Mouse (Mus musculus) large intestine, adult 2 months (tissue): ENCODE measurements around the gene Mknk1. TPM values are rescaled to one million over a fixed set of nuclear protein-coding genes. Genes with fewer than 3 reads are reported as not detected.

Source experiments
- DNase-seq: peaks from one replicate; pipeline ENCODE4 v3.0.0-alpha.2; 2012; ENCODE audit warnings: low read depth, low spot score
- WGBS: fragments of 180-500 bp; shearing (Covaris S2); methylation state at CpG from one replicate; pipeline ENCODE4 v1.1.7; 2018; 5-methylcytosine and 5-hydroxymethylcytosine counted together
- polyA plus RNA-seq: library from polyadenylated mRNA; depleted of rRNA; stranded (reverse); fragments of >200 nt; gene quantifications from 2 replicates; pipeline ENCODE4 v1.2.3, GENCODE M21; 2012; rRNA removed

Gene Mknk1
- 23.6 and 39.7 TPM in 2 replicates for polyA plus RNA-seq

- WGBS, result under 1% methylated on average over 51 of the region's 51 CpGs
Measured at GRCm38 (mm10) chr4:115838696-115839641, at the start of gene Mknk1. TSS of gene Mknk1 (plus strand) at chr4:115839198.

DNA sequence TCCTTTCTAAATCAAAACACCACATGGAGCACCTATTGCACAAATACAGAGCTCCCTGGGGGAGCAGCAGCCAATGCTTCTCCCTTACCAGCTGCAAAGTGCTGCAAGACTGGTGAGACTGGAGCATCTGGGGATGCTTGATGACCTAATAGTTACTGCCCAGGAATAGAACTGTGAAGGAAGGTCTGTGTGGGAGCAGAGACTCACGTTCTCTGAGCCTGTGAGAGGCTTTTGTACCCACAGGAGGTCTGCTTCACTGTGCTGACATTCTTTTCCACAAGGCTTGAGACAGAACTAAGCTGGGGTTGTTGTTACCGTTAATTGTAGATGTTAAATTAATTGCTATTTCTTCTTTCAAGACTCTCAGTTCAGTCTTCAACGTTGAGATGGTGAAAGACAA, 48.1 kb upstream of the Mknk1 start:
- DNase-seq, result no peak
- WGBS, result 79% methylated on average over 3 of the region's 3 CpGs

More at GRCm38 (mm10) chr4:115838696-115839641, at the start of gene Mknk1:
- peak; percentile 84 for DNase-seq

DNA sequence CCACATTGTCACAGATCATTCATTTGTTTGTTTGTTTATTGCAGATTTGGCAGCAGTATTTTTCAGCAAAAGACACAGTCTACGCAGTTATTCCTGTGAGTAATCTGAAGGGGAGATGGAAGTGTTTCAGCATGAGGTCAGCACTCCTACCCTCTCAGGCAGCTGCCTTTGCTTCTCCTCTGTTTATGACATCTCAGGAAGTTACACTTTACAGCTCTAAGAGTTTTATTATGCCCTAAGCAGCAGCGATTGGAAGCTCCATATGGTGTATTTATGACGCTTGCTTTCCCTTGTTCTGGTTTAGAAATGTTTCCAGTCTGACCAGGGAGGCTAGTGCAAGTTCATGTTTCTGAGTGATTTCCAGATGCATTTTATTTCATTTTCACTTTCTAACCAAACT, 43.6 kb upstream of the Mknk1 start:
- DNase-seq, result no peak
- 20% methylated on average over 3 of the region's 3 CpGs for WGBS

DNA sequence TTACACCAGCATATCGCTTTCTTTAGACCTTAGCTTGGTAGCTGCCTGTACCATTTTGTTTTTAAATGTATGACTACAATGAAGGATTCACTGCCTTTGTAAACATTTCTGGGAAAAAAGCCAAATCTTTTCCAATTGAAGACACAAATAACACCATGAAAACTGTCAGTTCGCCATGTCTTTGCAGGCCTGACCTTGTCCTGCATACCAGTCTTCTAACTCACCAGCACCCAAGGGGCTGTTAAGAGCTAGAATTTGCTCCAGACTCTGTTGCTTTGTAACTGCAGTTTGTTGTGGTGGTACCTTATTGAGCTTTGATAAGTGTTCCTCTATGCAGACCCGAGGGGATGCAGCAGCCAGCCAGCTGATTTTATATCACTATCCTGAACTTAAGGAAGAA, 39.0 kb upstream of the Mknk1 start:
- 78% methylated on average over 3 of the region's 3 CpGs for WGBS
- no peak for DNase-seq

DNA sequence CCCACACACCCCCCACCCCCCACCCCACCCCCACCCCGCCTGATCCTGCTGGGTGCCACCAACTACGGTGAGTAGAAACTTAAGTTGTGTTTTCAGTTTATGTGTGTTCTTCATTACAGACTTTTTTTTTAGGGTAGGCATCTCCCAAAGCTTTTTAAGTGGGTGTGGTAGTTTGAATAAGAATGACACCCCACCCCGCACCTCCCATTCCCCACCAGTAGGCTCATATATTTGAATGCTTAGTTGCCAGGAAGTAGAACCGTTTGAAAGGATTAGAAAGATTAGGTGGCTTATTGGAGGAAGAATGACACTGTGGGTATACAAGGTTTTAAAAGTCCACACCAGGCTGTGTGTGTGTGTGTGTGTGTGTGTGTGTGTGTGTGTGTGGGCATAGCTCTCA, 26.7 kb upstream of the Mknk1 start:
- WGBS, result 76% methylated on average over 4 of the region's 4 CpGs
- DNase-seq, result no peak

DNA sequence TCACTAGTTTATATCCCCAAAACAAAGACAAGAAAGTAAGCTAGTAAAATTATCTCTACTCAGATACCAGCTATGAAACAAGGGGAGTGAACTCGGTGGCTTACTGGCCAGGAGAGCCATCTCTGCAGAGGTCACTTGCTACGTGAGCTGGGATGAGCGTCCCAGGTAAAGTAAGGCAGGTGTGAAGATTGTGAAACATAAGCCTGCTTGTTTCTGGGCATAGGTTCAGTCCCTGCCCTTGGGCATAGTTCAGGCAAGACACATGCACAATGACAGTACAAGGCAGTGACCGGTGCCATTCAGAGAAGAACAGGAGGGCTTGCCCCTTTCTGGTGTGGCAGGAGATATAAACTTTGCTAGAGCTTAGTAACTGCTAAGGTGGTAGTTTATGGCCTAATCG, 23.4 kb upstream of the Mknk1 start:
- WGBS, result 85% methylated on average over 5 of the region's 5 CpGs
- no peak for DNase-seq

- WGBS, result 68% methylated on average over 3 of the region's 3 CpGs
- DNase-seq, result no peak
Measured at GRCm38 (mm10) chr4:115820199-115820598, 18.8 kb upstream of the Mknk1 start.

- WGBS, result 88% methylated on average over 3 of the region's 3 CpGs
- DNase-seq, result no peak
Measured at GRCm38 (mm10) chr4:115820944-115821343, 18.1 kb upstream of the Mknk1 start.

DNA sequence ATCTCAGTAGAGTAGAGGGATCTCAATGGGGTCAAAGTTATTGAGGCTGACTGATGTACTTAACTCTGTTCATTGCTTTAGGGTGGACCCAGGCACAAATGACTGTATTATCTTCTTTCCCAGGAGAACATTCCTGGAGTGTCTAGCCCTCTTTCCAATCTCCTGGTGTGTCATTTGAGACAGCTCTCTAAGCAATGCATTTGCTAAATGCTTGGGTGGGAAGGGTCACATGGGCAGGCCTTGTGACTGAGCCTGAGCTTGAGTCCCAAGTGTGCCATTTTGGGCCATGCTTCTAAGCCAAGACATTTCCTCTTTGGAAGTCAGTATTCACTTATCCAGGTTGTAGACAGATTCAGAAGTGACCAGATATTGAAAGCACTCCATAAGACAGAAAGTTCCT, 17.6 kb upstream of the Mknk1 start:
- no peak for DNase-seq

- WGBS, result 65% methylated on average over 3 of the region's 3 CpGs
- DNase-seq, result no peak
Measured at GRCm38 (mm10) chr4:115821928-115822327, 17.1 kb upstream of the Mknk1 start.

DNA sequence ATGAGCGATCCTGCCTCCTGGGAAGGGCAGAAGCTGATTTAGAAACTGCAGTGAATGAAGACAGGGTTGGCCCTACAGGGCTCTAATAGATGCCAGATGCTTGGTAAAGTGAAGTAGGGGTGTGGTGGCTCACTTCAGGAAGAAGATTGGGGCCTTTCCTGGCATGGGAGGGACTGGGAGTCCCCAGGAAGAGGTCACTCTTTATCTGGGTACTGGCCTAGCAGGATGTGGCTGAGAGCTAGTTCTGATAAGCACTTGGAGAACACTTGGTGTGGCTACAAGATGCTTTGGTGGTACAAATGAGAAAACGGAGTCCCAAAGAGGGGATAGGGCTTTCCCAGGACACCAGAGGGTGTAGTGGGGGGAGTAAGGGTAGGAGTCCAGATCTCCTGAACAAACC, 14.8 kb upstream of the Mknk1 start:
- 81% methylated on average over 2 of the region's 2 CpGs for WGBS

DNA sequence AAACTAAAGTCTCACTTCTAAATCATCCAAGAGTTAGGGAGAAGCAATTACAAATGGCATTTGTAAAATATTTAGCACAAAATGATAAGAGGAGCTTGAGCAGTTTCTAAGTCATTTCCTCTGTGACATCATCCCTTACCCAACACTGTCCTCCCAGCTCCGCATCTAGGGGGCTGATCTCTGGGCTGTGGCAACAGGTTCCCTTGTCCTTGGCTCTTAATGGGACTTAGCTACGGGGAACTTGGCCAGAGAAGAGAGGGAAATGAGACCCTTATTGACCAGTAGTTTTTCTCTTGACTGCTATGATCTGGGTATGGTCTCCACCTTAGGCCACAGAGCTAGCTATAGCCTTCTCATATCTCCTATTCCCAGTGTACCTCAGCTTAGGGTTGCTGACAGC, 13.7 kb upstream of the Mknk1 start:
- 89% methylated on average over 2 of the region's 2 CpGs for WGBS
- DNase-seq, result no peak

More for the DNA sequence above, 14.8 kb upstream of the Mknk1 start:
- DNase-seq, result no peak

GRCm38 (mm10) chr4:115827066-115827465, 11.9 kb upstream of the Mknk1 start:
- 57% methylated on average over 3 of the region's 3 CpGs for WGBS
- DNase-seq, result no peak

DNA sequence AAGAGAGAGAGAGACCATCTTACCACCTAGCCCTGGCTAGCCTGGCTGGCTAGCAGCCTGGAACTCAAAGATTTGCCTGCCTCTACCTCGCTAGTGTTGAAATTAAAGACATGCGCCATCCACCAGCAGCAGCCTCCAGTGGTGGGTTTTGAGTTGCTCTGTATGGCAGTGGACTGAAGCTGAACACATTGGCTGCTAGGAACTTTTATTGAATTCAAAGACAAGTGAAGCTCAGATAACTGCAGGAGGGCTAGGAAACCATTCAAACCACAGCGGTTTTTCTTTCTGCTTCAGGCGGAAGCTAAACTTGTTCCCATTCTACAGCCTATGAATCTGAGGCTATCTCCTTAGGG, 11.5 kb upstream of the Mknk1 start:
- no peak for DNase-seq

DNA sequence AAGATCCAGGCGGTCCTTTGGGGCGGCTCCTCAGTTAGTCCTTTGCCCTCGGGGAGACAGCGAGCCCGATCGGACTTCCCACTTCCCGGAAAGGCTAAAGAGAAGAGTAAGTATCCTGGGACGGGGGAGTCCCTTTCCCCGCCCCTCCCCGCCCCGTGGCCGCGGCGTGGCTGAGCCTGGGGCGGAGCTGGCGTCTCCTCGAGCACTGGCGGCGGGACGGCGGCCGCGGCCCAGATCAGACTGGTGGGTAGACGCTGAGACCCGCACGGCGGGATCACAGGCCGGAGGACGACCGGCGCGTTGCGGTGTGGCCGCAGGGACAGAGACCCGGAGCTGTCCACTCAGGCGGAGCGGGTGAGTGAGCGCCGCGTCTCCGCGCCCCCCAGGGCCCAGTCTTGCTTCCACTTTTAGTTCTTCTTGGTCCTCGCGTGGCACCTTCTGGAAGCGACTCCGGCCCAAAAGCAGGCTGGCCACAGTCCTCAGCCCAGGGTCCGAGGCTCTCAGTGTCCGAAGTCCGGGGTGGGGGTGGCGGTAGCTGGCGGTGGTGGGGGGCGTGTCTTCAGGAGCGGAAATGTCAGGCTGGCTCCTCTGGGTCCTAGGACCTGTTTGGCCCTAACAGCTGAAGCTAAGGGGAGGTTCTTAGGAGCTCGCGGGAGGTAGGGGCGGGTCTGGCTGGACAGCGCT, 11.0 kb upstream of the Mknk1 start, which contains the start of gene Mob3c:
Gene Mob3c, plus strand, starts transcription at position 205 of the 684 bp plus-strand sequence.
- peak; percentile 70 for DNase-seq
- under 1% methylated on average over 57 of the region's 57 CpGs for WGBS

More for the DNA sequence above, 11.5 kb upstream of the Mknk1 start:
- 7% methylated on average over 4 of the region's 4 CpGs for WGBS

DNA sequence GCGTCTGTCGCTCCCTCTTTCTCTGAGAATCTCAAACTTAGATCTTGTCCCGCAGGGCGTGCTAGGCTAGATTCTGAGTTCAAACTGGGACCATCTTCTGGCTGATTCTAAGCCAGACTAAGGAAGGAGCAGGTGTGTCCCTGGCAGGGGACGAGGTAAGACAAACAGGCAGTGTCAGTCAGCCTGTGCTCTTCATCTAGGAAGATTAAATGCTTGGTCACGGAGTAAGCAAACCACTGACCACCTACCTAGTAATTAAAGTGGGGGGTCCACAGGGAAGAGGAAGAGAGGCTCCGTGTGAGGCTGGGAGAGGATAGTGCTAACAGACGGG, 10.5 kb upstream of the Mknk1 start:
- WGBS, result 4% methylated on average over 8 of the region's 8 CpGs
- DNase-seq, result no peak

DNA sequence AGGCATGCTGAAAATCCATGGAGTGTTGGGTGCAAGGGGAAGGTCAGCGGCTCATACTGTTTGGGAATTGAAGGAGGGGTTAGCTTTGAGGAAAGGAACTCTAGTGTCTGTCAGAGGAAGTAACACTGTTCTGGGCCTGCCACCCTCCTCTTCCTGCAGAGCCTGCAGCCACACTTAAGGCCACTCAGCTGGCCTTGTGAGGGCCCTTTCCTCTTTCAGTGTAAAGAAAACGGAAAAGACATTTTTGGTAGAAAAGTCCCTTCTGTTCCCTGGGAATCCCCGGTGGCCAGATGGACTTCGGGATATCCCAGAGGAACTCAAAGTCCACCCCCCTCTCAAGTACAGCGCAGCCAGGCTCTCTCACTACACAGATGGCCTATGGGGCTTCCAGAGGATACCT, 8.5 kb upstream of the Mknk1 start:
- DNase-seq, result no peak
- 74% methylated on average over 5 of the region's 5 CpGs for WGBS

DNA sequence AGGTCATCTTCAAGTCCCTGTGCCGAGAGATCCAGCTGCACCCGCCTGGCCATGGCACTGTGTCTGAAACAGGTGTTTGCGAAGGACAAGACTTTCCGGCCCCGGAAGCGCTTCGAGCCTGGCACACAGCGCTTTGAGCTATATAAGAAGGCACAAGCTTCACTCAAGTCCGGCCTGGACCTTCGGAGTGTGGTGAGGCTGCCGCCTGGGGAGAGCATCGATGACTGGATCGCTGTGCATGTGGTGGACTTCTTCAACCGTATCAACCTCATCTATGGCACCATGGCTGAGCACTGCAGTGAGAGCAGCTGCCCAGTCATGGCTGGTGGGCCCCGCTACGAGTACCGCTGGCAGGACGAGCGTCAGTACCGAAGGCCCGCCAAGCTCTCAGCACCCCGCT, 7.8 kb upstream of the Mknk1 start:
- WGBS, result 97% methylated on average over 22 of the region's 22 CpGs
- DNase-seq, result no peak

DNA sequence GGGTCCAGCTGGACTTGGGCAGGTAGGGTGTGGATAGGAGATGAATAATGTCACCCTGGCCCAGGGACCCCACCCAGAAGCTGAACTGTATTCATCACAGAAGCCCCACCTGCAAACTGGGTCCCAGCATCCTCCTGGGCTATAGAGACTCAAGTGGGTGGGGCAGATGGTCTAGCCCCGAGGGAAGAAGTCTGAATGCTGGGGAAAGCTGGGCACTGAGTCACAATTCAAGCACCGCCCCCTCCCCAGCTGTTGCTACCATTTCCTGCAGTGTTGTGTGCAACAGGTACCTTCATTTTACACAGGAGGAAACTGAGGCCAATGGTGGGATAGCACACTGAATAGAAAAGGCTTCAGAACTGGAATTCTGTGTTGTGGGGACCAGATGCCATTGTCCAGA, 7.0 kb upstream of the Mknk1 start:
- WGBS, result 47% methylated on average over 2 of the region's 2 CpGs
- no peak for DNase-seq

GRCm38 (mm10) chr4:115835576-115835975, 3.4 kb upstream of the Mknk1 start:
- 77% methylated on average over 2 of the region's 2 CpGs for WGBS
- no peak for DNase-seq

DNA sequence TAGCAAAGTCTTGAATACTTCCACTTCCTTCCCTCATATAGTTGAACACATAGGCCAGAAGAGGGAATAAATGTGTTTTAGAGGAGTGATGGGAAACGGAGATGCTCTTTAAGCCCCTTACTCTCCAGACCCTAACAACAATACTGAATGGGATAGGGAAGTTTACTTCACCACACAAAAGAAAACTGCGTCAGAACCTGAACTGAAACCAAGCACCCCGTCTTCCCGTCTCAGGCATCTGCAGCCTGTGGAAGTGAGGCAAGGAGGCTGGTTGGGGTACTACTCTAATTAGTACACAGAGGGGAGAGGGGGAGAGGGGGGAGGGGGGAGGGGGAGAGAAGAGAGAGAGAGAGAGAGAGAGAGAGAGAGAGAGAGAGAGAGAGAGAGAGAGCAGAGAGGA, 802 bp upstream of the Mknk1 start:
- DNase-seq, result no peak

More for the DNA sequence above, 802 bp upstream of the Mknk1 start:
- 65% methylated on average over 4 of the region's 4 CpGs for WGBS
